Mouse (Mus musculus) CH12.LX (cell line): ENCODE data around the gene Nid2. TPM values are rescaled to one million over a fixed set of nuclear protein-coding genes. Genes with fewer than 3 reads are reported as not detected.

Experiments used
- DNase-seq: peaks from one replicate; pipeline ENCODE4 v3.0.0-alpha.2; 2013; ENCODE audit errors: extremely low read depth
- H3K27ac ChIP-seq: 2 replicates; pipeline ENCODE4 v1.5.1; 2012; ENCODE audit warnings: low read depth, mild to moderate bottlenecking, control low read depth, moderate library complexity; ENCODE audit not compliant: insufficient read depth
- H3K27me3 ChIP-seq: replicated peaks from 2 replicates; pipeline ENCODE3; 2012; ENCODE audit warnings: inconsistent platforms
- H3K36me3 ChIP-seq, 2 experiments: replicated peaks in 1 of 2; 2 replicates each; pipeline versions ENCODE3 to v1.6.1; 2012; ENCODE audit warnings: inconsistent platforms in 1 of 2, low read length in 1 of 2, mild to moderate bottlenecking in 1 of 2, mixed read lengths in 1 of 2, moderate library complexity in 1 of 2; ENCODE audit not compliant: control insufficient read depth in 1 of 2, insufficient read depth in 1 of 2
- H3K4me1 ChIP-seq, 2 experiments: 2 replicates each; pipeline ENCODE4 v1.6.1; 2012; ENCODE audit warnings: inconsistent platforms in 1 of 2, moderate library complexity in 1 of 2; ENCODE audit not compliant: insufficient read depth in 2 of 2, control insufficient read depth in 1 of 2
- H3K4me2 ChIP-seq: 2 replicates; pipeline ENCODE4 v1.6.1; 2012; ENCODE audit warnings: low read depth, mild to moderate bottlenecking, control low read depth; ENCODE audit not compliant: poor library complexity, insufficient read depth, severe bottlenecking
- H3K4me3 ChIP-seq, 3 experiments: fragments of 150-350 bp in 1 of 3; sonication (generic) in 1 of 3; replicated peaks in 1 of 3; 2 replicates each; pipeline versions ENCODE3 to v1.5.1; 2011 to 2012; ENCODE audit warnings: low read depth in 2 of 3, low read length in 2 of 3, mild to moderate bottlenecking in 2 of 3, moderate library complexity in 2 of 3, control low read depth in 1 of 3, improper control_type of control experiment in 1 of 3, inconsistent platforms in 1 of 3, mixed read lengths in 1 of 3; ENCODE audit not compliant: poor library complexity in 1 of 3
- H3K79me2 ChIP-seq: replicated peaks from 2 replicates; pipeline ENCODE4 v1.6.1; 2012; ENCODE audit warnings: mild to moderate bottlenecking, moderate library complexity; ENCODE audit not compliant: control insufficient read depth, poor library complexity, insufficient read depth, severe bottlenecking; ENCODE audit errors: extremely low read depth
- H3K9ac ChIP-seq: 2 replicates; pipeline ENCODE4 v1.6.1; 2012; ENCODE audit warnings: low read depth, mild to moderate bottlenecking, control low read depth, moderate library complexity; ENCODE audit not compliant: insufficient read depth
- H3K9me3 ChIP-seq: replicated peaks from 2 replicates; pipeline ENCODE3; 2012; ENCODE audit warnings: low read length, inconsistent platforms, mixed read lengths
- BHLHE40 ChIP-seq: IDR thresholded peaks from 2 replicates; pipeline ENCODE4 v1.6.1; 2011; ENCODE audit warnings: mild to moderate bottlenecking, low read depth, low read length, improper control_type of control experiment
- CTCF ChIP-seq, 2 experiments: IDR thresholded peaks in 1 of 2; conservative IDR thresholded peaks in 1 of 2; 2 replicates each; pipeline ENCODE4 v1.5.1; 2011 to 2012; ENCODE audit warnings: low read depth in 2 of 2, low read length in 2 of 2, improper control_type of control experiment in 1 of 2, inconsistent platforms in 1 of 2, mild to moderate bottlenecking in 1 of 2, moderate library complexity in 1 of 2
- E2F4 ChIP-seq: IDR thresholded peaks from 2 replicates; pipeline ENCODE4 v1.6.1; 2011; ENCODE audit warnings: low read depth, low read length, improper control_type of control experiment; ENCODE audit not compliant: insufficient replicate concordance
- IRF4 ChIP-seq: IDR thresholded peaks from 2 replicates; pipeline ENCODE4 v1.6.1; 2014; ENCODE audit warnings: low read depth, mild to moderate bottlenecking, inconsistent platforms, low read length, improper control_type of control experiment
- JUN ChIP-seq: IDR thresholded peaks from 2 replicates; pipeline ENCODE4 v1.6.1; 2011; ENCODE audit warnings: low read depth, mild to moderate bottlenecking, low read length, improper control_type of control experiment, moderate library complexity; ENCODE audit not compliant: insufficient read depth
- KAT2A ChIP-seq: IDR thresholded peaks from 2 replicates; pipeline ENCODE4 v1.6.1; 2012; ENCODE audit warnings: low read length, improper control_type of control experiment, inconsistent platforms; ENCODE audit not compliant: insufficient replicate concordance
- MAFK ChIP-seq: IDR thresholded peaks from 2 replicates; pipeline ENCODE4 v1.6.1; 2011; ENCODE audit warnings: low read length, improper control_type of control experiment; ENCODE audit not compliant: insufficient replicate concordance
- MAZ ChIP-seq: IDR thresholded peaks from 2 replicates; pipeline ENCODE4 v1.6.1; 2012; ENCODE audit warnings: low read depth, mild to moderate bottlenecking, inconsistent platforms, low read length, improper control_type of control experiment, moderate library complexity
- NELFE ChIP-seq: IDR thresholded peaks from 2 replicates; pipeline ENCODE4 v1.6.1; 2011; ENCODE audit warnings: low read depth, low read length, improper control_type of control experiment
- NRF1 ChIP-seq: IDR thresholded peaks from 2 replicates; pipeline ENCODE4 v1.6.1; 2014; ENCODE audit warnings: low read depth, mild to moderate bottlenecking, inconsistent platforms, low read length, improper control_type of control experiment, moderate library complexity
- PAX5 ChIP-seq: IDR thresholded peaks from 2 replicates; pipeline ENCODE4 v1.6.1; 2012; ENCODE audit warnings: low read length, inconsistent platforms, mixed read lengths
- RAD21 ChIP-seq: IDR thresholded peaks from 2 replicates; pipeline ENCODE4 v1.6.1; 2011; ENCODE audit warnings: low read depth, mild to moderate bottlenecking, low read length, improper control_type of control experiment, moderate library complexity
- SMC3 ChIP-seq: IDR thresholded peaks from 2 replicates; pipeline ENCODE4 v1.6.1; 2011; ENCODE audit warnings: low read depth, low read length, improper control_type of control experiment
- TBP ChIP-seq: conservative IDR thresholded peaks from 2 replicates; pipeline ENCODE4 v1.6.1; 2011; ENCODE audit warnings: low read depth, low read length, improper control_type of control experiment
- USF1 ChIP-seq: IDR thresholded peaks from 2 replicates; pipeline ENCODE4 v1.6.1; 2014; ENCODE audit warnings: low read depth, mild to moderate bottlenecking, inconsistent platforms, low read length, improper control_type of control experiment
- ZC3H11A ChIP-seq: IDR thresholded peaks from 2 replicates; pipeline ENCODE4 v1.6.1; 2012; ENCODE audit warnings: low read depth, mild to moderate bottlenecking, inconsistent platforms, low read length, improper control_type of control experiment
- dilution Hi-C: fragments of 300-500 bp; cut with MboI; formaldehyde crosslinking; loops from 2 replicates; pipeline ENCODE4 v1.14.3; 2020; ENCODE audit warnings: low sequenced_read_pairs; ENCODE audit not compliant: extremely low pct_unique_long_range_greater_than_20kb, extremely low pct_ligation_motif_present
- in situ Hi-C: fragments of 300-500 bp; cut with MboI; formaldehyde crosslinking; loops from 3 replicates; pipeline ENCODE4 v1.14.3; 2019; ENCODE audit warnings: low sequenced_read_pairs, low pct_ligation_motif_present, low pct_unique_long_range_greater_than_20kb, mixed read lengths
- polyA plus RNA-seq: library from polyadenylated mRNA; unstranded; fragments of >175 nt; gene quantifications from 2 replicates; pipeline ENCODE4 v1.2.1, GENCODE M21; 2012; ENCODE audit warnings: low read depth; ENCODE audit not compliant: insufficient read length
- total RNA-seq, 2 experiments: library from RNA; depleted of rRNA; stranded (reverse); fragments of 300-350 nt in 1 of 2; fragments of >200 nt in 1 of 2; gene quantifications; 2 replicates each; pipeline ENCODE4 v1.2.3; 2012 to 2014

The Nid2 gene
- total and polyA plus RNA-seq, 3 experiments, result 0.58 to 2.1 (median 1.3) TPM

- H3K9me3 ChIP-seq, result no peaks in the 10 kb centered on the region
- H3K27ac ChIP-seq, result no peak overlapping the region
- in situ Hi-C loops, result loop anchor here (5.0 to 25.0 kb wide), 4 partner anchors 129 to 426 kb away; partner anchors contain the start of gene Kcnk16
- H3K27me3 ChIP-seq, result no peaks in the 10 kb centered on the region
- H3K4me2 ChIP-seq, result no peak overlapping the region
- no peaks in the 10 kb centered on the region for H3K79me2 ChIP-seq
- no peak for DNase-seq
- TF ChIP-seq MAFK, result no peak
- peaks cover 2 to 17% of the 10 kb centered on the region in 2 experiments; a peak in 2 of 4 replicates for H3K4me1 ChIP-seq
- no peak overlapping the region for H3K9ac ChIP-seq
- no peaks in the 10 kb centered on the region for H3K36me3 ChIP-seq
- dilution Hi-C loops, result no loop called here
- H3K4me3 ChIP-seq, result no peak overlapping the region
Measured at GRCm38 (mm10) chr14:19836289-19836688, 85.2 kb downstream of the Nid2 start.

- peak; percentile 77 for DNase-seq
- Histone ChIP-seq H3K27me3 (peaks cover 2% of the 10 kb centered on the region), H3K36me3 (no peaks in the 10 kb centered on the region), H3K4me2 (peak overlapping the region; percentile 52), H3K4me1 (peaks cover 0 to 17% of the 10 kb centered on the region in 2 experiments; a peak in 2 of 4 replicates), H3K9ac (peak overlapping the region; percentile 41), H3K27ac (no peak overlapping the region), H3K9me3 (no peaks in the 10 kb centered on the region), H3K79me2 (no peaks in the 10 kb centered on the region)
- in situ Hi-C loops (loop anchor here (5.0 to 25.0 kb wide), 4 partner anchors 132 to 423 kb away; partner anchors contain the start of gene Kcnk16), dilution Hi-C loops (no loop called here)
- TF ChIP-seq RAD21 (peak; percentile 89), KAT2A (no peak), NRF1 (no peak), MAZ (no peak), ZC3H11A (peak; percentile 64), CTCF (conservative IDR thresholded peaks at IDR 0.05 in 1 of 2, IDR thresholded peaks at IDR 0.05 in 1 of 2; ENCODE audit: low read depth in 2 of 2, low read length in 2 of 2) (peak; percentile 44 to 96; a peak in 3 of 4 replicates), JUN (no peak), SMC3 (peak; percentile 94), TBP (no peak), PAX5 (no peak), E2F4 (no peak), USF1 (no peak), BHLHE40 (peak; percentile 24; the same call in 1 of the 2 replicates), IRF4 (peak; percentile 41; the same call in 1 of the 2 replicates), NELFE (no peak)
- TF ChIP-seq, all 38 proteins: peak for 6
- H3K4me3 ChIP-seq, result peak overlapping the region in 2 of 3 experiments; percentile 42 to 47
Measured at GRCm38 (mm10) chr14:19839600-19840332, 88.7 kb downstream of the Nid2 start.
